Mouse (Mus musculus): ENCODE results near the gene Ppfia3.

GRCm38 (mm10) chr7:45316536-45316935 is 50.3 kb downstream of the Ppfia3 start:
- TF ChIP-seq CTCF (conservative IDR thresholded peaks at IDR 0.05; ENCODE audit: low read length) (no peak), NANOG (IDR thresholded peaks at IDR 0.05; ENCODE audit: borderline replicate concordance, low read length) (no peak)

Data from E14TG2a.4 (cell line).